Mouse (Mus musculus) spleen, adult 10 weeks (tissue): ENCODE measurements around the gene Apobec4. TPM values are rescaled to one million over a fixed set of nuclear protein-coding genes. Genes with fewer than 3 reads are reported as not detected.

Source experiments
- polyA plus RNA-seq: library from polyadenylated mRNA; stranded (reverse); fragments of 350-450 nt; fragmentation: Illumina TruSeq; extraction: RNeasy Lipid Tissue Mini Kit (QIAGEN cat#74804); gene quantifications from one replicate; pipeline ENCODE4 v1.2.3, GENCODE M21; 2015; ENCODE audit warnings: low replicate concordance; ENCODE audit not compliant: insufficient read depth

Gene Apobec4
- polyA plus RNA-seq: not detected

GRCm38 (mm10) chr1:152750312-152750965, at the start of gene Apobec4:
Gene Apobec4, plus strand, starts transcription at chr1:152750551.

GRCm38 (mm10) chr1:152766032-152766772, 15.9 kb downstream of the Apobec4 start, which contains the start of the genes Rgl1 and Arpc5:
Gene Rgl1, minus strand, starts transcription at chr1:152766351.
Gene Arpc5, plus strand, starts transcription at chr1:152766542.

GRCm38 (mm10) chr1:152799897-152800296, 49.5 kb downstream of the Apobec4 start, which contains the start of gene Ncf2:
Gene Ncf2, plus strand, starts transcription at chr1:152800194.

Other genes with a start within 250 kb of the Apobec4 start
- 34.9 TPM for gene Rgl1, start 15.8 kb downstream of the Apobec4 start, polyA plus RNA-seq
- 470 TPM for gene Arpc5, start 16.0 kb downstream of the Apobec4 start, polyA plus RNA-seq
- 109 TPM for gene Ncf2, start 49.6 kb downstream of the Apobec4 start, polyA plus RNA-seq
- 106 TPM for gene Smg7, start 152.1 kb downstream of the Apobec4 start, polyA plus RNA-seq
- 0.73 TPM for gene Nmnat2, start 204.4 kb downstream of the Apobec4 start, polyA plus RNA-seq